Mouse (Mus musculus) hindbrain, embryonic 14.5 days (tissue): ENCODE data around the gene Spata18. TPM values are rescaled to one million over a fixed set of nuclear protein-coding genes. Genes with fewer than 3 reads are reported as not detected.

Experiments used
- ATAC-seq: fragments of 200-750 bp; cut with Nextera tagmentation; 2 replicates; pipeline ENCODE4 v1.8.0; 2017; ENCODE audit warnings: moderate number of reproducible peaks, mild to moderate bottlenecking, moderate TSS enrichment, moderate library complexity; ENCODE audit not compliant: low FRiP score
- DNase-seq: peaks from one replicate; pipeline ENCODE4 v3.0.0-alpha.2; 2015; ENCODE audit warnings: low spot score
- H3K27ac ChIP-seq: fragments of 300-500 bp; sonication (generic); 2 replicates; pipeline ENCODE4 v1.5.1; 2014; ENCODE audit warnings: mild to moderate bottlenecking, moderate library complexity
- H3K27me3 ChIP-seq: fragments of 300-500 bp; sonication (generic); 2 replicates; pipeline ENCODE4 v1.6.1; 2014; ENCODE audit warnings: mild to moderate bottlenecking, low read length, mixed read lengths; ENCODE audit not compliant: control insufficient read depth, insufficient read depth
- H3K36me3 ChIP-seq: fragments of 300-500 bp; sonication (generic); replicated peaks from 2 replicates; pipeline ENCODE4 v1.6.1; 2014; ENCODE audit not compliant: control insufficient read depth, insufficient read depth
- H3K4me1 ChIP-seq: fragments of 300-500 bp; sonication (generic); replicated peaks from 2 replicates; pipeline ENCODE4 v1.6.1; 2014; ENCODE audit warnings: antibody characterized with exemption, low read length, mixed read lengths; ENCODE audit not compliant: control insufficient read depth, insufficient read depth
- H3K4me2 ChIP-seq: fragments of 300-500 bp; sonication (generic); replicated peaks from 2 replicates; pipeline ENCODE4 v1.6.1; 2014; ENCODE audit warnings: mild to moderate bottlenecking, moderate library complexity
- H3K4me3 ChIP-seq: fragments of 300-500 bp; sonication (generic); replicated peaks from 2 replicates; pipeline ENCODE4 v1.5.1; 2014; ENCODE audit warnings: mild to moderate bottlenecking, low read length
- H3K9ac ChIP-seq: fragments of 300-500 bp; sonication (generic); 2 replicates; pipeline ENCODE4 v1.6.1; 2014
- H3K9me3 ChIP-seq: fragments of 300-500 bp; sonication (generic); 2 replicates; pipeline ENCODE4 v1.6.1; 2016; ENCODE audit warnings: low read length; ENCODE audit not compliant: control insufficient read depth
- WGBS: fragments of 180-500 bp; shearing (Covaris S2); extraction: QIAGEN DNeasy Blood & Tissue Kit; methylation state at CpG from one replicate; pipeline ENCODE4 v1.1.7; 2014; 5-methylcytosine and 5-hydroxymethylcytosine counted together
- polyA plus RNA-seq: library from polyadenylated mRNA; unstranded; fragments of >200 nt; fragmentation: Nextera tagmentation; extraction: Ambion mirVana; gene quantifications from 2 replicates; pipeline ENCODE4 v1.2.1, GENCODE M21; 2014

The Spata18 gene
- 0.85 and 1.4 TPM in 2 replicates for polyA plus RNA-seq

DNA sequence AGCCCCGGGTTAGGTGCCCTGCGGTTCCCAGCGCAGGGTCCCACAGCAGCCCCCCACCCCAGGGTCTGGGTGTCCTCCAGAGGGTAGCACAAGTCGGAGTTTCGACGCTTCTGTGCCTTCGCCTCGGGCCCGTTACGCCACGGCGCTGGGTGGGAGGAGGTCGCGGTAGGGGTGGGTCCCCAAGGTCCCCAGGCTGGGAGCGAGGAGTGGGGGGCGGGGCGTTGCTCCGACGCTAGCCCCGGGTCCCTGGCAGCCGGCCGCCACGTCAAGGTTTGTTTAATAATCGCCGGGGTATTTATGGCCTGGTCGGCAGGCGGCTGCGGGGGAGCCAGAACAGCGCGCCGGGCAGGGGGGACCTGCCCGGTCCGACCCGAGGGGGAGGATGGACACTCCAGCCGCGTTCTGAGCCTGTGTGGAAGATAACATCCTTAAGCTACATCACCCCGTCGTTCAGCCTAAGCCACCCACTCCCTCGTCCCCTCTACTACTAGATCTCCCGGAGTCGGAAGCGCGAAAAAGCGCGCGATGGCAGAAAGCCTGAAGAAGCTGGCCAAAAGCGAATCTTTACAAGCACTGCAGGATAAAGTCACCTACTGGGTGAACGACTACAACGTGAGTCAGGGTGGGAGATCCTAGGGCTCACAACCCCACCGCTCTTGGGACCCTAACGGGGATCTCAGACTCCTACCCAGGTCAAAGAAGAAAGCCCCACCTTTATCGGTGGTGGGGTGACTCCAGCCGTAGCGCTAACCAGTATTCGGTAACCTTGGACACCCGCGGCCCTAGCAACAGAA, at the start of gene Spata18:
Spata18 (plus strand) TSS at position 319 of the 794 bp plus-strand sequence.
- DNase-seq (peak; percentile 53), ATAC-seq (peak; percentile 18; the same call in 1 of the 2 replicates)
- under 1% methylated on average over 57 of the region's 57 CpGs for WGBS

DNA sequence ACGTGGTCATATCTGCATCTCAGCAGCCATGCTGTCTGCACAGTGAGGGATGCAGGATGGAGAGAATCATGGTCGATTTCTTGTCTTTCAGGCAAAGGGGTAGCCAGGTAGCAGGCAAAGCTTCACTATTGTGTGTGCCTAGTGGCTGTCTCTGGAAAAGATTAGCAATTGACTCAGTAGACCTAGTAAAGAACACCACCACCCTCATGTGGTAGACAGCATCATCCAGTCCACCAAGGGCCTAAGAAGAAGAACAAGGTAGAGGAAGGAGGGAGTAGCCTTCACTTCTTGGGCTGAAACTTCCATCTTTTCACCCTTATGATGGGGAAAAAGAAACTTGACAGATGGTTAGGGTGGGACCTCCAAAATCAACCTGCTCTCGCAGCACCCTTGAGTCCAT, 48.3 kb upstream of the Spata18 start:
- 82% methylated on average over 3 of the region's 3 CpGs for whole genome bisulfite sequencing
- H3K4me2 ChIP-seq = no peak overlapping the region
- no peaks in the 10 kb centered on the region for H3K36me3 ChIP-seq
- H3K27me3 ChIP-seq = no peaks in the 10 kb centered on the region
- DNase-seq = no peak
- no peak overlapping the region for H3K4me3 ChIP-seq
- no peak for ATAC-seq
- H3K9me3 ChIP-seq = peaks cover 6% of the 10 kb centered on the region; the same call in 1 of the 2 replicates
- H3K9ac ChIP-seq = no peak overlapping the region
- H3K27ac ChIP-seq = no peak overlapping the region
- H3K4me1 ChIP-seq = peaks cover 4% of the 10 kb centered on the region; the same call in 1 of the 2 replicates

More for the DNA sequence above, at the start of gene Spata18:
- Histone ChIP-seq H3K4me2 (peak within 1 kb of the TSS; percentile 65), H3K27me3 (peaks cover 59% of the 10 kb centered on the region), H3K36me3 (no peaks in the 10 kb centered on the region), H3K9me3 (no peaks in the 10 kb centered on the region), H3K27ac (no peak within 1 kb of the TSS), H3K9ac (peak within 1 kb of the TSS; percentile 40), H3K4me1 (peaks cover 19% of the 10 kb centered on the region), H3K4me3 (peak within 1 kb of the TSS; percentile 32)

DNA sequence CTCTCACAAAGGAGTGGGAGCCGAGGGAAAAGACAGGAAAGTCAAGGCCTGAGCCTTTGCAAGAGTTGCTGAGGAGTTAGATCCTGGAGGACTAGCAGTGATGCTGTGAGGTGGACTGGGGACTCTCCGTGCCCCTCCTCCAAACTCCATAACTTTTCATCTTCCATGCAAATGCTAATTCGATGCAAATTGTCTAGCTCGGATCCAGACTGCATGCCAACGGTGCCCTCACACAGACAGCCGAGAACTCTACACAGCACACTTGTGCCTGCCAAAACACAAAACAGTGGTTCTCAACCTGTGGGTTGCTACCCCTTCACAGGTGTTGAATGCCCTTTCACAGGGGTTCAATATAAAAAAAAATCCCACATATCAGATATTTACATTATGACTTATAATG, 46.6 kb upstream of the Spata18 start:
- H3K27me3 ChIP-seq = no peaks in the 10 kb centered on the region
- DNase-seq = no peak
- no peak overlapping the region for H3K9ac ChIP-seq
- WGBS = 72% methylated on average over 6 of the region's 6 CpGs
- peaks cover 4% of the 10 kb centered on the region; the same call in 1 of the 2 replicates for H3K4me1 ChIP-seq
- no peak overlapping the region for H3K4me2 ChIP-seq
- no peak overlapping the region for H3K27ac ChIP-seq
- H3K4me3 ChIP-seq = no peak overlapping the region
- ATAC-seq = no peak
- peaks cover 6% of the 10 kb centered on the region; the same call in 1 of the 2 replicates for H3K9me3 ChIP-seq
- H3K36me3 ChIP-seq = no peaks in the 10 kb centered on the region

DNA sequence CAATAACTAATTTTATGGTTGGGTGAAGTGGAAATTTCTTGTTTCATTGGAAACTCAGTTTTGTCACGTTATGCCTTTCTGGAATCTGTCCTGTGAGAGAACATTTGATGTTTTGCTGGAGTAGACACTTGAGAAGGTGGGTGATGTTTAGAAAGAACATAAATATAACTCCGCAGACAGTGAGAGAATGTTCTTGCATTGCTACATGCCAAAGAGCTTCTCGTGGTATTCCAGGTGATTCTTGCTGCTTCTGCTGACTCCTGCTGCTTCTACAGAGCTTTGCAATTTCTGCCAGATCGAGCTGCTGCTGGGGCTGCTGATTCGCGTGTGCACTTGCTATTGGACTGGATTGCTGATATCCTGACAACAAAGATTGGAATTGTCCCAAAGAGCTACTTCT, 46.2 kb upstream of the Spata18 start:
- no peak overlapping the region for H3K27ac ChIP-seq
- no peak overlapping the region for H3K4me2 ChIP-seq
- peaks cover 6% of the 10 kb centered on the region; the same call in 1 of the 2 replicates for H3K9me3 ChIP-seq
- no peak overlapping the region for H3K9ac ChIP-seq
- H3K36me3 ChIP-seq = no peaks in the 10 kb centered on the region
- WGBS = 91% methylated on average over 6 of the region's 6 CpGs
- DNase-seq (no peak), ATAC-seq (no peak)
- peaks cover 4% of the 10 kb centered on the region; the same call in 1 of the 2 replicates for H3K4me1 ChIP-seq
- H3K4me3 ChIP-seq = no peak overlapping the region
- H3K27me3 ChIP-seq = no peaks in the 10 kb centered on the region

DNA sequence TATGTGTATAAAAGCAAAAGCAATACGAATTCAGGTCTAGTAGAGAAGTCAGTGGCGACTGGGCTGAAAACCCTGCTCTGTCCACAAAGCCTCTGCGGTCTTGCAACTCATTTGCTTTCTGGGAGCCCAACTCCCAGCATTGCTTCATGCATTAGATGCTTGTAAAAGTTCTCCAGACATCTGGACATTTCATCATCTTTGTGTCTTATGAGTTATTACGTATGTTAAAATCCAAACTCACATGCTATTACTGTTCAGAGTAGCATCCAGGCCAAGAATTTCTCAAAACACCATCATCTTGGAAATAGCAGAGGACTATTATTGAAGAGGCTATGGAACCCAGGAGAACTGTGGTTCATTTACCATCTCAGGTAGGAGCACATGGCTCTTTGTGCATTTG, 40.1 kb upstream of the Spata18 start:
- no peak for DNase-seq
- WGBS = 94% methylated on average over 4 of the region's 4 CpGs

DNA sequence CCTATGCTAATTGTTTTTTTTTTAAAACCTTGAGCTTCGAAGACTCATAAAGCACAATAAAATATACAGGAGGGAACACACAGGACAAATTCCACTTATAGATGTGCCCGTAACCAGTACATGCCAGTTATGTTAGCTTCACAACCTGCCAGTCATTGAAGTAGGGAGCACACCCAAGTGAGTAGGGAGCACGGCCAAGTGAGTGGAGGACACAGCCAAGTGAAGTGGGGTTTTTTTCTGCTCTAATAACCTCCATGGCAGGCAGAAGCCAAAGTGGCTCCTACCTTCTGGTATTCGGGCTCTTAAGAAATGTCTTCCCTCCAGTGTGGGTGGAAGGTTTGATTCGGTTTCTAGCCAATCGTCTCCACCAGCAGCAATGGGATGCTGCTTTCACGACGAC, 37.9 kb upstream of the Spata18 start:
- Histone ChIP-seq H3K36me3 (no peaks in the 10 kb centered on the region), H3K9ac (no peak overlapping the region), H3K27me3 (no peaks in the 10 kb centered on the region), H3K27ac (no peak overlapping the region), H3K4me3 (no peak overlapping the region), H3K4me2 (no peak overlapping the region), H3K9me3 (peaks cover 14% of the 10 kb centered on the region; the same call in 1 of the 2 replicates), H3K4me1 (no peaks in the 10 kb centered on the region)
- no peak for DNase-seq
- no peak for ATAC-seq
- WGBS = 95% methylated on average over 8 of the region's 8 CpGs

More for the DNA sequence above, 40.1 kb upstream of the Spata18 start:
- Histone ChIP-seq H3K4me3 (no peak overlapping the region), H3K4me1 (no peaks in the 10 kb centered on the region), H3K9me3 (peaks cover 18% of the 10 kb centered on the region; the same call in 1 of the 2 replicates), H3K9ac (no peak overlapping the region), H3K4me2 (no peak overlapping the region), H3K36me3 (no peaks in the 10 kb centered on the region), H3K27me3 (no peaks in the 10 kb centered on the region), H3K27ac (no peak overlapping the region)
- no peak for ATAC-seq

DNA sequence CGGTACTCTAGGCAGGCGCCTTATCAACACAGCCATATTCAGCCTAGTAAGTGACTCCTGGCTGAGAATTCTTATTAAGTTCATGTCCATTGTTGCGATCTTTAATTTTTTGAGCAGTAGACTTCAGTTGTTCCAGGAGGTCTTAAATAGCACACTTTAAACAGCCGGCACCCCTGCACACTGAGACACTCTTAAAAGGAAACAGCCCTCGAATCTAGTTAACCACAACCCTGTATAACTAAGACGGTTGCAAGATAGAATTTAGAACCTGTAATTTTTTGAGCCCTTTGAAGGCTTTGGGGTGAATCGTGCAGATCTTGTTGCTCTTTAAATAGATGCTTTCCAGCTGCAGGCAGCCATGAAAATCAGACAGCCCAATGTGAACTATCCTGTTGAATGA, 36.0 kb upstream of the Spata18 start:
- Histone ChIP-seq H3K9ac (no peak overlapping the region), H3K27ac (no peak overlapping the region), H3K36me3 (no peaks in the 10 kb centered on the region), H3K9me3 (peaks cover 11% of the 10 kb centered on the region; the same call in 1 of the 2 replicates), H3K4me3 (no peak overlapping the region), H3K4me1 (no peaks in the 10 kb centered on the region), H3K4me2 (no peak overlapping the region), H3K27me3 (no peaks in the 10 kb centered on the region)
- ATAC-seq (no peak), DNase-seq (no peak)
- WGBS = 83% methylated on average over 7 of the region's 7 CpGs

DNA sequence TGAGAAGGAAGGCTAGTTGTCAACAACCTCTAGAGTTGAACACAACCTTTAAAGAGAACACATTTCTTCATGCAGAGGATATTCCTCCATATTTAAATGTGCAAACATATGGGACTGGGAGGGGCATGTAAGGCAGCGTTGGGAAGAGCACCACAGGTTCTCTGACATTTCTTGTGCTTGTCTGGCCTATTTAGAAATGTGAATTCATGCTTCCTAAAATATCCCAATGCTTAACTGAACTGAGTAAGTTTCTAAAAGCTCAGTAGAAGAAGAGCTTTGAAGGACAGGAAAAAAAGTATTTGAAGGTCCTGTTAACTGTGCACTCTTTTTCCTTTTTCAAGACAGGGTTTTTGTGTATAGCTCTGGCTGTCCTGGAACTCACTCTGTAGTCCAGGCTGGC, 32.2 kb upstream of the Spata18 start:
- Histone ChIP-seq H3K36me3 (no peaks in the 10 kb centered on the region), H3K9me3 (no peaks in the 10 kb centered on the region), H3K27me3 (no peaks in the 10 kb centered on the region), H3K4me1 (no peaks in the 10 kb centered on the region), H3K9ac (no peak overlapping the region), H3K4me2 (no peak overlapping the region), H3K4me3 (no peak overlapping the region), H3K27ac (no peak overlapping the region)
- DNase-seq (no peak), ATAC-seq (no peak)
- WGBS = 84% methylated on average over 1 of the region's 1 CpGs

DNA sequence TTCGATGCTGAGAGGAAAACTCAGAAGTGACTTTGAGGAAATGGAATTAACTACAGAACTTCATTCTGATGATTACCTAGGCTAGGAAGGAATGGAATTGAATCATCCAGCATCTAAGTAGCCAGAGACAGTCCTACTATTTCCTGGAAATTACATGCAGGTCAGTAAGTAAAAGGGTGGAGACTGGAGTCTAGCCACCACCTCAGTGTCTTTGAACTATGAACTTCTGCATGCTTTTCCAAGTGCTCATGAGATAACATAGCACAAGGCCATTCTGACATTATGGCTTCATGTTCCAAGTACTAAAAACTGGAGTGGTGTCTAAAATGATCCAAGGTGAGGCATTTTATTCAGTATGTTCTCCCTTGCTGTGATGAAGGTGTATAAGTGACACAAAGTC, 25.7 kb upstream of the Spata18 start:
- Histone ChIP-seq H3K4me2 (no peak overlapping the region), H3K27ac (no peak overlapping the region), H3K9me3 (no peaks in the 10 kb centered on the region), H3K9ac (no peak overlapping the region), H3K4me1 (no peaks in the 10 kb centered on the region), H3K27me3 (no peaks in the 10 kb centered on the region), H3K4me3 (no peak overlapping the region), H3K36me3 (no peaks in the 10 kb centered on the region)
- WGBS = 76% methylated on average over 1 of the region's 1 CpGs
- DNase-seq (no peak), ATAC-seq (no peak)
